Mouse (Mus musculus) mouse trophoblast stem cell (cell line): ENCODE data around the gene Gm14151.
"Not testable (repeated sequence)": the region's sequence is repeated elsewhere in the genome, so short reads cannot be mapped to it uniquely, and the experiment has no call there.

Experiments
- in situ Hi-C, 2 experiments: fragments of 300-500 bp; cut with MseI, MboI; formaldehyde crosslinking; loops; 2 replicates in 1 of 2; 3 replicates in 1 of 2; pipeline ENCODE4 v1.15.1; 2025

The Gm14151 gene

GRCm38 (mm10) chr2:151092250-151092649 lies at the start of gene Gm14151:
Gm14151 (minus strand) TSS chr2:151092350.
- in situ Hi-C loops = not testable (repeated sequence)

DNA sequence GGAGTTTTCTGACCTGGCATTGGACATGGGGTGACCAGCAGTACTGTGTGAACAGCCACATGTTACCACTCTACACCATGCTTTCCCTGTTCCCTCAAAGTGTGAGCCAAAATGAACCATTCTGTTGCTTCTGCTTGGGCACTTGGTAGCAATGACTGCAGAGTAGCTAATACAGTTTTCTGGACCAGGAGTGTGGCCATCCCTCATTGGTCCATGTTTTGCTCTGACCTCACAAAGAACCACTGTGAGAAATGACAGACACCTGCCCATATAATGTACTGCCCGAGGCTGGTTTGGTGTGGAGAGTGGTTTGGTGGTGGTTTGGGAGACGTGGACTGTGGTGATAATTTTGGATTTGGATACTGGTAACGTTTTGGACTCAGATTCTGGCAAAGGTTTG lies 5.8 kb upstream of the Gm14151 start, which contains the start of gene Gm14147:
Gm14147 (plus strand) TSS at position 301 of the 400 bp plus-strand sequence.
- in situ Hi-C loops = not testable (repeated sequence)

- in situ Hi-C loops = loop anchor here in 1 of 2 experiments (10.0 kb wide), 1 partner anchor 158 kb away; no protein-coding TSS in a partner anchor
Measured at GRCm38 (mm10) chr2:151056637-151057036, 35.5 kb downstream of the Gm14151 start.

DNA sequence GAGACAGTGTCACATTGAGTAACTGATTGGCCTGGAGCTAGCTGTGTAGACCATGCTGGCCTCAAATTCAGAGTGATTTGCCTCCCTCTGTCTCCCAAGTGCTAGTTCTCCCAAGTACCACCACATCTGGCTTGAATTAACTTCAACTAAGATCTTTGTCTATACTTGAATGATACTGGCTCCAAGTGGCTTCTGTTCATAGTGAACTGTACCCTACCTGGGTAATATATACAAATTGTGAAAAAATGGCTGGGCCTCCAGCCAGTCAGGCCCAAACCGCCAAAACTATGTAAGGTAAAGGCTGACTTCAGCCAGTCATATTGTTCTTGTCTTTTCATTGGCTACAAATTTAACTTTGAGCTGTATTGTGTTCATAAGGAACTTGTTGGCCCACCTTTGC lies 51.7 kb downstream of the Gm14151 start:
- in situ Hi-C loops = no loop called here

DNA sequence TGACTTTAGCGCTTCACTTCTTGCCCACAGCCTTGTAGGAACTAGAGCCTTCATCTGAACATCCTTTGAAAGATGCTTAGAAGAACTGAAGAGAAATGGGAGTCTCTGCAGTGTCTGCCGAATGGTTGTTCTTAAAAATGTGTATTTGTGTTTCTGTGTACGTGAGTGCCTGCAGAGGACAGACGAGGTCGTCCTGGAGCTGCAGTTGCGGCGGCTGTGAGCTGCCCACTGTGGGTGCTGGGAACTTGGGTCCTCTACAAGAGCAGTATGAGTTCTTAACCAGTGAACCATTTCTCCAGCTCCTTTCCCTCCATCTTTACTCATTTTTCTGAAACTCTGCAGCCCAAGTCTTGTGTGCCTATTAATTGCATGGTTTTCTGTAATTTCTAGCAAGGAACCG lies 52.4 kb downstream of the Gm14151 start:
- in situ Hi-C loops = no loop called here

GRCm38 (mm10) chr2:151039232-151039695 lies 52.9 kb downstream of the Gm14151 start, which contains the start of the genes Ninl and Nanp:
Ninl (minus strand) TSS chr2:151039382.
Nanp (minus strand) TSS chr2:151039398.
- in situ Hi-C loops = no loop called here

DNA sequence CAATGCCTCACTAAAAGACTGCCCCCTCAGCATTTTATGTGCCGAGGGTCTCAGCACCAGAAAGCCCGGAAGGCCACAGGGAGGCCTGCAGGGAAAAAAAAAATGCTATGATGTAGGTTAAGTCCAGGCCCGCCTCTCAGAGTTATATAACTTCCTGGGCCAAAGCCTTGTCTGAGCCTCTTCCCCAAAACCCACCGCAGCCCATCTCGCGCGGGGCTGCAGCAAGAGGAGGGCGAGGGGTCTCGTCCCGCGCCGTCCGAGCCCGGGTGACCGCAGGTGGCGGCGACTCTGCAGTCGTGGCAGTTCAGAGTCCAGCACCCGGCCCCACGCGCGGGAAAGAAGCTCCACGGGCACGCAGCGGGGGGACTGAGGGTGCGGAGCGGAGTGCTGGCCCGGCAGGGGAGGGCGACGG lies 53.3 kb downstream of the Gm14151 start:
- in situ Hi-C loops = no loop called here

GRCm38 (mm10) chr2:151037876-151038552 lies 54.1 kb downstream of the Gm14151 start:
- in situ Hi-C loops = no loop called here

- in situ Hi-C loops = no loop called here
Measured at GRCm38 (mm10) chr2:151037292-151037691, 54.9 kb downstream of the Gm14151 start.
